Mouse (Mus musculus): ENCODE measurements around the gene Olfr24. TPM values are rescaled to one million over a fixed set of nuclear protein-coding genes. Genes with fewer than 3 reads are reported as not detected.

Gene Olfr24
- not detected in 2 replicates for polyA plus RNA-seq (2015; fragmentation: Nextera tagmentation; extraction: Ambion mirVana)

DNA sequence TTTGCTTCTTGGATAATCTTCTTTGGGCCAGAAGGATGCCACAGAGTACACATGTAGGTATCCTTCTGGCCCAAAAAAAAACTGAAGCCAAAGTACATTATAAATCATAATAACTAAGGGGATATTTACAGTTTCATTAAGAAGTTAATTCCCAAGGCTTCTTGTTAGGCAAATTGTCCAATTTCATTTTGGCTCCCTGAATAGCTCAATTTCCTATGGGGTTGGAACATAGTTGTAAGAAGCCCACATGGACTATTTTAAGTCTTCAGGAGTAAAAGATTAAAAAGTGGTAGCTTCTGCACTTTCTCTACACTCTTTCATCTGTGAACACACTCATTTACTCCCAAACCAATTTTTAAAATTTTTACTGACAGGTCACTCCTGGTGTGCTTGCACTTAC is at the start of gene Olfr24:
TSS of gene Olfr24 (minus strand) at position 101 of the 400 bp plus-strand sequence.

Other genes with a start within 250 kb of the Olfr24 start
- not detected in 2 replicates for gene Muc16, start 89.5 kb downstream of the Olfr24 start, polyA plus RNA-seq (2015; fragmentation: Nextera tagmentation; extraction: Ambion mirVana)
- not detected in 2 replicates for gene Olfr828, start 55.5 kb upstream of the Olfr24 start, polyA plus RNA-seq (2015; fragmentation: Nextera tagmentation; extraction: Ambion mirVana)
- gene Olfr829, start 90.9 kb upstream of the Olfr24 start, polyA plus RNA-seq (2015; fragmentation: Nextera tagmentation; extraction: Ambion mirVana) = not detected in 2 replicates
- gene Olfr830, start 110.7 kb upstream of the Olfr24 start, polyA plus RNA-seq (2015; fragmentation: Nextera tagmentation; extraction: Ambion mirVana) = not detected in 2 replicates
- gene Olfr832, start 173.1 kb upstream of the Olfr24 start, polyA plus RNA-seq (2015; fragmentation: Nextera tagmentation; extraction: Ambion mirVana) = not detected in 2 replicates
- gene Olfr834, start 224.0 kb upstream of the Olfr24 start, polyA plus RNA-seq (2015; fragmentation: Nextera tagmentation; extraction: Ambion mirVana) = not detected in 2 replicates